Mouse (Mus musculus) frontal cortex, postnatal 25 days (tissue): ENCODE results near the gene Stx16.
A peak's percentile ranks its signal among the peaks of the same experiment; 100 is the strongest.

Source experiments
- DNase-seq, 2 experiments: peaks; one replicate each; pipeline ENCODE4 v3.0.0; 2022; ENCODE audit warnings: low spot score in 2 of 2

Gene Stx16

GRCm38 (mm10) chr2:174076433-174076824 is 321 bp downstream of the Stx16 start:
- no peak for DNase-seq

- no peak for DNase-seq
Observed at GRCm38 (mm10) chr2:174077004-174077695, 1.0 kb downstream of the Stx16 start.

DNA sequence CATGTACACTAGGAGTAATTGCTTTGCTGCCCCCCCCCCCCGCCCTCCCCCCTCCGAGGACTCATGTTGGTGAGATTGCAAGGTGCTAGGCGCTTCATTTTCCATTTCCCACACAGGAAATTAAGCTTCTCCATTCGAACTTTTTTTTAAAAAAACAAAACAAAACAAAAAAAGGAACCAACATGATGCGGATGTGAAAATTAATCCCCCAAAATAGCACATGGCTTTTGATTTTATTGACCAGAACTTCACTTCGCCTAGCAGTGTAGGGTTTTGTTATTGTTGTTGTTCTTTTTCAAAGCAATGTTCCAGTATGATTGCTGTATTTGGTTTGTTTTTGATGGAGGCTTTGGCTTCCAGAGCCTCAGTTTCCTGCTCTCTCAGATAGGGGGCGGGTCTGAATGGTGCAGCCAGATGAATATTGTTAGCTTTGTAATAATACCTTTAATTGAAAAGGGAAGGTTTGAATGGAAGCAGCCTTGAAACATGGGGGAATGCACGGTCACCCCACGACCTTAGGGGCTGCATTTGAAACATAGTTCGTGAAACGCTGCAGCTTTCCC is 1.7 kb downstream of the Stx16 start:
- DNase-seq = no peak

GRCm38 (mm10) chr2:174081833-174082232 is 5.7 kb downstream of the Stx16 start:
- no peak for DNase-seq

GRCm38 (mm10) chr2:174082380-174082918 is 6.3 kb downstream of the Stx16 start:
- DNase-seq = no peak

DNA sequence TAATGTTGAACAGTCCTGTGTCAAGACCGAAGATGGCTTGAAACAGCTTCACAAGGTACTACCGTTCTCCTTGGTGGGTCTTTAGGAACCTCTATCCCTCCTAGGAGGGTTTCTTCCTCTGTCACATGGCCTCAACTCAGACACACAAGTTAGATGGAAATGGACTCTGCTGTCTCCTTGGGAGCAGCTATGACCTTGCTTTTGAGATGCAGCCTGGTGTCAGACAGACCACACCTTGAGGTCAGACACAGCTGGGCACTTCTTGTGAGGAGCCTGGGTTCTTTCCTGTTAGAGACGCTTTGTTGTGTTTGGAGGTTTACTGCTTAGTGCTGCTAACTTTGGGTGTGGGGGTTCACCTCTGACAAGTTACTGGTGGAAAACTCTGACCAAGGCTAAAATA is 19.0 kb downstream of the Stx16 start:
- no peak for DNase-seq

GRCm38 (mm10) chr2:174102399-174102798 is 26.3 kb downstream of the Stx16 start:
- no peak for DNase-seq

DNA sequence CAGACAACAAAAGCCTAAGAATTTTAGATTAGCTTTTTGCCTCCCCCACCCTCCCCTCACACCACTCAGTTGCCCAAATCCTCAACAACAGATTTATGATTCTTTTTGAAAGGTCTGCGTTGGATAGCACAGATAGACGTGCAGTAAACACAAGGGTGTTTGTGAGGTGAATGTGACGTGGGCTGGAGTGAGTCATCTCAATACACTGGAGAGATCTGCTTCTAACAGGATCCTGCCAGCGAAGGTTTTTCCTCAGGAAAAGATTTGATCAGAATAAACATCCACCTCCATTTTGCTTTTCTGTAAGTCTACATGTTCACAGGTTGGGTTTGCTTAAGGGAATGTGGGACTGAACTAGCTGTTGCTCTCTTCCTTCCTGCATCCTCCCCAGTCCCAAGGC is 27.4 kb downstream of the Stx16 start:
- DNase-seq = no peak

DNA sequence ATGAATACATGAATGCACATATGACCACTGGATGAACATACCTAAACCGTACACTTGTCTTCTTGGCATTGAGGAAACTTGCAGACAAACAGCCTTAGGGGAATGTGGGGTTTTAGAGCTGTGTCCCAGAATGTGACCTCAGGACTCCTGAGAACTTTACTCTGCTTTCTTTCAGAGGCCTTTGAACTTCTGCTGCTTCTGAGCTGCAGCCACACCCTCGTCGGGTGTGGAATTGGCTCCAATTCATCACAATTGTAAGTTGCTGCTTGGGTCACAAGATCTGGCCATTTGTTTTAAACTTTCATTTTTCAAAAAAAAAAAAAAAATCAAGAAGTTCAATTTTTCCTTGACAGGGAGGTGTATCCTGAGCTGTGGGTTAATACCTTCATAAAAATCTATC is 31.3 kb downstream of the Stx16 start:
- DNase-seq = no peak

GRCm38 (mm10) chr2:174109991-174110782 is 34.1 kb downstream of the Stx16 start, which contains the start of gene Npepl1:
TSS of gene Npepl1 (plus strand) at chr2:174110349.
- DNase-seq = peak; percentile 18 to 44

DNA sequence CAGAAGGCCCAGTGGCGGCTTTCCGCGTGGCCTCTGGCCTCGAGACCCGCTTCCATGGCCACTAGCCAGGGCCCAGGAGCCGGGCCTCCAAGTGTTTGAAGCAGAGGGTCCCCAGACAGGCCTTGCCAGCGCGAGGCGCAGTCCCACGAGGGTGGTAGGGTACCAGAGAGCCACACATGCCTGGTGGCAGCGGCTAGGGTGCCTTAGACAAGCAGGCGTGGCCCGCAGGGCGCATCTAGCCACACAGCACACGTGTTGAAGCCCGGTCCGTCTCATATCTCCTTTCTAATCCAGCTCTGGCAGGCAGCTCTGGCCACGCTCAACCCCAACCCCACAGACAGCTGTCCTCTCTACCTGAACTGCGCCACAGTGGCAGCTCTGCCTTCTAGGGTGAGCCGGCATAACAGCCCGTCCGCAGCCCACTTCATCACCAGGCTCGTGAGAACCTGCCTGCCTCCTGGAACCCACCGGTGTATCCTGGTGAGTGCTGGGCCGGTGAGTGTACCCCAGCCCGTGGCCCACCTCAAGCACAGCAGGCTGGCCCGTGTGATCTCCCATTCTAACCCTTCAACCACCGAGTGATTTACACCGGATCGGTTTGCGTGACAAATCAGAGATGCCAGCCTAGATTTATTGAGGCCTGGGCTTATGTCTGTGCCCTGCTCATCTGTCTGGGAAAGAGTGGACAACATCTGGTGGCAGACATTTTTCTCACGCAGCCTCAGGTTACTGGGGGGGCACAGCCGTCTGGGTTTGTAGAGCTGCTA is 34.9 kb downstream of the Stx16 start:
- no peak for DNase-seq

DNA sequence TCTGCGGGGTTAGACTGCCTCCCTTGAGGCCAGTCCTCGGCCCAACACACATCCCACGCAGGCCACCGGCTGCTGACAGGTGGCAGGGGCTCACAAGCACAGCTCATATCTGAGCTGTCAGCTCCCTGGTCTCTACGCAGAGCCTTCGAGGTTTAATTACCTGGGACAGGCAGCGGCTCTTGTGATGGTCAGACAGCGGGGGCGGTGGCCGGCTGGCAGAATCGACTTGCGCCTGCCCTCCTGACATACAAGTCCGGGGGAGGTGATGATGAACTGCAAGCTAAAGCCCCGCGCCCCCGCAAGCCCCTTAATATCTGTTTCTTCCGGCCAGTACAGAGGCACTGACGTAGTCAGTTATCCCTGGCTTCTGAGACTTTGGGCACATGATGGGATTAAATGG is 36.8 kb downstream of the Stx16 start:
- DNase-seq = no peak

DNA sequence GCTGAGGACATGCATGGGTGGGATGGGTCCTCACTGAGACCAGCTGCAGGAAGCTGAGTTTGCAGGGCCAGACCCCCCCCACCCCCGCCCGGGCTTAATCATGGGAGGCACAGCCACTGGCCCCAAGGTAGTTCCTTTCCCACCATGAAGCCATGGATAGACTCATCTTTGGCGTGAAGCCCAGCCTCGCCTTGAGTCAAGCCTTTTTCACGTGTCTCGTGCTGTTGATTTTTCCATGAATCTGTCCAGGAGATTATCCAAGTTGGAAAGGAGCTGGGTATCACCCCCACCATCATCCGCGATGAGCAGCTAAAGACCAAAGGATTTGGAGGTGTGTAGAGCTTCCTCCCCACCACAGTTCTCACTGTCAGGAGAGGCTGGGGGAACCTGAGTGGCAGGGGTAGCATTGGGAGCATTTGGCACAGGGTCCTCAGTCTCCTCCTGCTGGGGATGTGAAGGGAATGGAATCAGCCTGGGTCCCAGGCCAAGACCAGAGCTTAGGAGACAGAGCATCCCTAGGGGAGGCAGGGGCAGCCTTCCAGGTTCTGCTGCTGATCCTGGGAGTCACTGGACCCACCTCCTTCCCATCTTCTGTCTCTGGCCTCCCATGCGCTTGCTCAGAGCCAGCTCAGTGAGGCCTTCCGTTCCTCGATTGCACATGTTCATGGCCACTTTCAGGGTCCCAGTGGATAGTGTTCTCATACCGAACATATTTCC is 38.2 kb downstream of the Stx16 start:
- no peak for DNase-seq

- DNase-seq = no peak
Observed at GRCm38 (mm10) chr2:174116929-174117328, 40.8 kb downstream of the Stx16 start.

GRCm38 (mm10) chr2:174118141-174118540 is 42.0 kb downstream of the Stx16 start:
- no peak for DNase-seq

- DNase-seq = no peak
Observed at GRCm38 (mm10) chr2:174119259-174119658, 43.2 kb downstream of the Stx16 start.

GRCm38 (mm10) chr2:174120631-174121030 is 44.5 kb downstream of the Stx16 start:
- no peak for DNase-seq

- DNase-seq = peak in 1 of 2 experiments; percentile 1
Observed at GRCm38 (mm10) chr2:174121411-174121947, 45.4 kb downstream of the Stx16 start.

DNA sequence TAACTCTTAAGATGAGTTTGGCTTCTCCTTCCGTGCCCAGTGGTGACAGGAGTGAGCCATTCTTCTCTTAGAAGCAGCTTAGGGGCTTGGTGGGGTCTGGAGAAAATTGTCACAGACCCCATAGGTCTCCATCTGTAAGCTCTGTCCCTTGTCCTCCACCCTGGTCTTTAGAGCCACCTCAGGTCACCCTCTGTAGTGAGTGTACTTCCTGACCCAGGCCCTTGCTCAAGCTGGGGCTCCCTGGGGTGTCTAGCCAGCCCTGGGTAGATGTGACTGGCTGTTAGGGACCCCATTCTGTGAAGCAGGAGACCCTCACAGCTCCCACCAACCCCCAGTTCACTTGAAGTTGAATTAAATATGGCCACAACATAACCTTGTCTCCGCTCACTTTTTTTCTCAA is 46.2 kb downstream of the Stx16 start:
- no peak for DNase-seq

DNA sequence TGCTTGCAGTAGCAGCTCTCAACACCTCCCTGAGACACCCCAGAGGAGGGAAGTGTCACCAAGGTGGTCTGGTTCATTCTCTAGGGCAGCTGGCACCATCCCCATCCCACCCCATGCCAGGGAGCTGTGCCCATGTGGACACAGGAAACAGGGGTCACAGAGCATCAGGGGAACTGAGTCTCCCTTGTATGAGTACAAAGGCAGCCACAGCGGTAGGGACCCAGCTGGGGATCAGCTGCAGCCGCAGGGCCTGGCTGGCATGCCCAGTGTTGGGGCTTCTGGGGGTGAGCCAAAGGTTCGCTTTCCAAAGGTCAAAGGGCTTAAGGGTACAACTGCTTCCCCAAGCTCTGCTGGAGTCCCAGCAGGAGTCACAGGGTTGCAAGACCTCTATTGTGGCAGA is 47.6 kb downstream of the Stx16 start:
- peak in 1 of 2 experiments; percentile 3 for DNase-seq
